Mouse (Mus musculus): ENCODE results near the gene Kifc5b. TPM values are rescaled to one million over a fixed set of nuclear protein-coding genes. Genes with fewer than 3 reads are reported as not detected.

Gene Kifc5b
- polyA plus RNA-seq, 1 experiment from 2014 or later: 9.0 TPM

GRCm38 (mm10) chr17:26950560-26951288 is 33.8 kb downstream of the Kifc5b start:
- Histone ChIP-seq H3K9ac (ENCODE audit: low read length) (peak overlapping the region; percentile 53), H3K9me3 (ENCODE audit: control insufficient read depth, low read length) (no peaks in the 10 kb centered on the region), H3K36me3 (ENCODE audit: control insufficient read depth, insufficient read depth, low read length) (no peaks in the 10 kb centered on the region), H3K4me1 (replicated peaks; ENCODE audit: control insufficient read depth, insufficient read depth, low read length) (peaks cover 53% of the 10 kb centered on the region), H3K4me3 (ENCODE audit: low read length) (peak overlapping the region; percentile 45), H3K4me2 (ENCODE audit: low read depth, low read length) (peak overlapping the region; percentile 59), H3K27me3 (ENCODE audit: control insufficient read depth, insufficient read depth, low read depth, low read length) (no peaks in the 10 kb centered on the region; the same call in 1 of the 2 replicates), H3K27ac (ENCODE audit: low read length) (peak overlapping the region; percentile 9; the same call in 1 of the 2 replicates)
- ATAC-seq (ENCODE audit: low read depth): no peak
- WGBS: 20% methylated on average over 7 of the region's 7 CpGs

- ATAC-seq (ENCODE audit: low read depth): peak; percentile 59
- Histone ChIP-seq H3K27me3 (ENCODE audit: control insufficient read depth, insufficient read depth, low read depth, low read length) (no peaks in the 10 kb centered on the region; the same call in 1 of the 2 replicates), H3K27ac (ENCODE audit: low read length) (no peak overlapping the region), H3K4me3 (ENCODE audit: low read length) (peak overlapping the region; percentile 45), H3K4me2 (ENCODE audit: low read depth, low read length) (peak overlapping the region; percentile 59), H3K9me3 (ENCODE audit: control insufficient read depth, low read length) (no peaks in the 10 kb centered on the region), H3K4me1 (replicated peaks; ENCODE audit: control insufficient read depth, insufficient read depth, low read length) (peaks cover 47% of the 10 kb centered on the region), H3K36me3 (ENCODE audit: control insufficient read depth, insufficient read depth, low read length) (no peaks in the 10 kb centered on the region), H3K9ac (ENCODE audit: low read length) (peak overlapping the region; percentile 53)
- under 1% methylated on average over 11 of the region's 11 CpGs for WGBS
Observed at GRCm38 (mm10) chr17:26951406-26951805, 34.5 kb downstream of the Kifc5b start.

GRCm38 (mm10) chr17:26951952-26952877 is 35.3 kb downstream of the Kifc5b start:
- peak overlapping the region; percentile 59 for H3K4me2 ChIP-seq (ENCODE audit: low read depth, low read length)
- H3K27ac ChIP-seq (ENCODE audit: low read length): no peak overlapping the region
- peak overlapping the region; percentile 53 for H3K9ac ChIP-seq (ENCODE audit: low read length)
- peak overlapping the region; percentile 45 for H3K4me3 ChIP-seq (ENCODE audit: low read length)
- no peaks in the 10 kb centered on the region; the same call in 1 of the 2 replicates for H3K27me3 ChIP-seq (ENCODE audit: control insufficient read depth, insufficient read depth, low read depth, low read length)
- 15% methylated on average over 23 of the region's 23 CpGs for WGBS
- H3K4me1 ChIP-seq (replicated peaks; ENCODE audit: control insufficient read depth, insufficient read depth, low read length): peaks cover 47% of the 10 kb centered on the region
- no peak for ATAC-seq (ENCODE audit: low read depth)
- H3K36me3 ChIP-seq (ENCODE audit: control insufficient read depth, insufficient read depth, low read length): 0 out of 2 replicates have a peak, but pooled peaks cover 2% of the 10 kb centered on the region
- H3K9me3 ChIP-seq (ENCODE audit: control insufficient read depth, low read length): no peaks in the 10 kb centered on the region

GRCm38 (mm10) chr17:26953201-26953600 is 36.3 kb downstream of the Kifc5b start:
- 37% methylated on average over 6 of the region's 6 CpGs for WGBS
- Histone ChIP-seq H3K4me1 (replicated peaks; ENCODE audit: control insufficient read depth, insufficient read depth, low read length) (peaks cover 42% of the 10 kb centered on the region), H3K4me2 (ENCODE audit: low read depth, low read length) (no peak overlapping the region), H3K36me3 (ENCODE audit: control insufficient read depth, insufficient read depth, low read length) (peaks cover 7% of the 10 kb centered on the region; the same call in 1 of the 2 replicates), H3K9me3 (ENCODE audit: control insufficient read depth, low read length) (no peaks in the 10 kb centered on the region), H3K9ac (ENCODE audit: low read length) (no peak overlapping the region), H3K27me3 (ENCODE audit: control insufficient read depth, insufficient read depth, low read depth, low read length) (no peaks in the 10 kb centered on the region; the same call in 1 of the 2 replicates), H3K27ac (ENCODE audit: low read length) (no peak overlapping the region), H3K4me3 (ENCODE audit: low read length) (no peak overlapping the region)
- no peak for ATAC-seq (ENCODE audit: low read depth)

- Histone ChIP-seq H3K9me3 (ENCODE audit: control insufficient read depth, low read length) (no peaks in the 10 kb centered on the region), H3K4me2 (ENCODE audit: low read depth, low read length) (peak overlapping the region; percentile 30), H3K27ac (ENCODE audit: low read length) (no peak overlapping the region; the same call in 1 of the 2 replicates), H3K27me3 (ENCODE audit: control insufficient read depth, insufficient read depth, low read depth, low read length) (no peaks in the 10 kb centered on the region; the same call in 1 of the 2 replicates), H3K9ac (ENCODE audit: low read length) (no peak overlapping the region), H3K4me3 (ENCODE audit: low read length) (no peak overlapping the region), H3K4me1 (replicated peaks; ENCODE audit: control insufficient read depth, insufficient read depth, low read length) (peaks cover 42% of the 10 kb centered on the region), H3K36me3 (ENCODE audit: control insufficient read depth, insufficient read depth, low read length) (peaks cover 7% of the 10 kb centered on the region; the same call in 1 of the 2 replicates)
- ATAC-seq (ENCODE audit: low read depth): no peak
- 31% methylated on average over 9 of the region's 16 CpGs for WGBS
Observed at GRCm38 (mm10) chr17:26953726-26954125, 36.8 kb downstream of the Kifc5b start.

GRCm38 (mm10) chr17:26956309-26956708 is 39.4 kb downstream of the Kifc5b start:
- peaks cover 10% of the 10 kb centered on the region for H3K36me3 ChIP-seq (ENCODE audit: control insufficient read depth, insufficient read depth, low read length)
- no peaks in the 10 kb centered on the region; the same call in 1 of the 2 replicates for H3K27me3 ChIP-seq (ENCODE audit: control insufficient read depth, insufficient read depth, low read depth, low read length)
- H3K4me3 ChIP-seq (ENCODE audit: low read length): no peak overlapping the region
- H3K27ac ChIP-seq (ENCODE audit: low read length): no peak overlapping the region
- H3K9ac ChIP-seq (ENCODE audit: low read length): no peak overlapping the region
- H3K4me1 ChIP-seq (replicated peaks; ENCODE audit: control insufficient read depth, insufficient read depth, low read length): peaks cover 25% of the 10 kb centered on the region
- 67% methylated on average over 5 of the region's 5 CpGs for WGBS
- no peak overlapping the region for H3K4me2 ChIP-seq (ENCODE audit: low read depth, low read length)
- no peak for ATAC-seq (ENCODE audit: low read depth)
- no peaks in the 10 kb centered on the region for H3K9me3 ChIP-seq (ENCODE audit: control insufficient read depth, low read length)

- peaks cover 19% of the 10 kb centered on the region for H3K4me1 ChIP-seq (replicated peaks; ENCODE audit: control insufficient read depth, insufficient read depth, low read length)
- WGBS: 83% methylated on average over 18 of the region's 18 CpGs
- peaks cover 16% of the 10 kb centered on the region for H3K36me3 ChIP-seq (ENCODE audit: control insufficient read depth, insufficient read depth, low read length)
- no peak overlapping the region for H3K4me3 ChIP-seq (ENCODE audit: low read length)
- no peak overlapping the region for H3K9ac ChIP-seq (ENCODE audit: low read length)
- H3K27ac ChIP-seq (ENCODE audit: low read length): no peak overlapping the region
- H3K4me2 ChIP-seq (ENCODE audit: low read depth, low read length): no peak overlapping the region
- H3K9me3 ChIP-seq (ENCODE audit: control insufficient read depth, low read length): no peaks in the 10 kb centered on the region
- ATAC-seq (ENCODE audit: low read depth): no peak
- H3K27me3 ChIP-seq (ENCODE audit: control insufficient read depth, insufficient read depth, low read depth, low read length): no peaks in the 10 kb centered on the region; the same call in 1 of the 2 replicates
Observed at GRCm38 (mm10) chr17:26956895-26957294, 40.0 kb downstream of the Kifc5b start.

GRCm38 (mm10) chr17:26957872-26958271 is 41.0 kb downstream of the Kifc5b start:
- no peak overlapping the region for H3K9ac ChIP-seq (ENCODE audit: low read length)
- H3K36me3 ChIP-seq (ENCODE audit: control insufficient read depth, insufficient read depth, low read length): peaks cover 19% of the 10 kb centered on the region
- H3K4me3 ChIP-seq (ENCODE audit: low read length): no peak overlapping the region
- no peaks in the 10 kb centered on the region for H3K9me3 ChIP-seq (ENCODE audit: control insufficient read depth, low read length)
- no peak overlapping the region for H3K4me2 ChIP-seq (ENCODE audit: low read depth, low read length)
- no peak for ATAC-seq (ENCODE audit: low read depth)
- H3K4me1 ChIP-seq (replicated peaks; ENCODE audit: control insufficient read depth, insufficient read depth, low read length): peaks cover 10% of the 10 kb centered on the region
- no peaks in the 10 kb centered on the region; the same call in 1 of the 2 replicates for H3K27me3 ChIP-seq (ENCODE audit: control insufficient read depth, insufficient read depth, low read depth, low read length)
- WGBS: 92% methylated on average over 5 of the region's 5 CpGs
- H3K27ac ChIP-seq (ENCODE audit: low read length): no peak overlapping the region

- no peaks in the 10 kb centered on the region for H3K9me3 ChIP-seq (ENCODE audit: control insufficient read depth, low read length)
- no peak overlapping the region for H3K9ac ChIP-seq (ENCODE audit: low read length)
- H3K36me3 ChIP-seq (ENCODE audit: control insufficient read depth, insufficient read depth, low read length): peaks cover 22% of the 10 kb centered on the region
- 49% methylated on average over 5 of the region's 5 CpGs for WGBS
- H3K4me1 ChIP-seq (replicated peaks; ENCODE audit: control insufficient read depth, insufficient read depth, low read length): peaks cover 2% of the 10 kb centered on the region; the same call in 1 of the 2 replicates
- no peak overlapping the region for H3K4me3 ChIP-seq (ENCODE audit: low read length)
- H3K27ac ChIP-seq (ENCODE audit: low read length): no peak overlapping the region
- no peaks in the 10 kb centered on the region for H3K27me3 ChIP-seq (ENCODE audit: control insufficient read depth, insufficient read depth, low read depth, low read length)
- H3K4me2 ChIP-seq (ENCODE audit: low read depth, low read length): no peak overlapping the region
- ATAC-seq (ENCODE audit: low read depth): no peak
Observed at GRCm38 (mm10) chr17:26958880-26959279, 42.0 kb downstream of the Kifc5b start.

All from lung, embryonic 16.5 days (tissue).